Mouse (Mus musculus) MEL (cell line): ENCODE data around the gene Tspyl4.

Source experiments
- EP300 ChIP-seq, 2 experiments: IDR thresholded peaks; 2 replicates each; pipeline ENCODE4 v1.6.1; 2011; ENCODE audit warnings: improper control_type of control experiment in 2 of 2, low read length in 2 of 2, low read depth in 1 of 2, mild to moderate bottlenecking in 1 of 2
- MAZ ChIP-seq: IDR thresholded peaks from 2 replicates; pipeline ENCODE4 v1.6.1; 2012; ENCODE audit warnings: low read depth, mild to moderate bottlenecking, inconsistent platforms, low read length, improper control_type of control experiment
- TBP ChIP-seq: IDR thresholded peaks from 2 replicates; pipeline ENCODE4 v1.8.0; 2011; ENCODE audit warnings: low read depth, low read length, improper control_type of control experiment
- USF1 ChIP-seq: IDR thresholded peaks from 2 replicates; pipeline ENCODE4 v1.6.1; 2014; ENCODE audit warnings: low read depth, mild to moderate bottlenecking, inconsistent platforms, low read length, improper control_type of control experiment, moderate library complexity

DNA sequence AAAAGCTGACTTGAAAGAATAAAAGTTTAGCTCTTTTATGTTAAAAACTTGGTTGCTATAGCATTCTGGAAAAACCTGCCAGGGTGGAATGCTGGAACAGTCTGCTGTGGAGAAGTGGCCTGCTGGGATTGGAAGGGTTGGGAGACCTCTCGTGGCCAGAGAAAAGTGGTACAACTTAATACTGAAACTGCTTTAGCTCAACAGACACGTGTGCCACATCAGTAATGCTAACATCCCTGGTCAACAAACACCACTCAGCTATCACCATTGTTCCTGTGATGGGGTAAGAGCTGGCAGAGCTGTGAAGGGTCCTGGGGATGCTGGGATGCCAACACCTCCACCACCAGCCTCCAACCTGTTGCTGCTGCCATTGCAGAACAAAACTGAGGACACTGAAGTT lies 31.1 kb downstream of the Tspyl4 start:
- TF ChIP-seq MAZ (no peak), EP300 (IDR thresholded peaks at IDR 0.05; ENCODE audit: low read depth in 1 of 2, low read length in 2 of 2) (no peak), TBP (no peak), USF1 (no peak)
